Mouse (Mus musculus) forebrain, embryonic 15.5 days (tissue): Measurements from ENCODE around the gene Cnot10. TPM values are rescaled to one million over a fixed set of nuclear protein-coding genes. Genes with fewer than 3 reads are reported as not detected.

Experiments
- ATAC-seq: fragments of 200-750 bp; cut with Nextera tagmentation; replicated peaks from 2 replicates; pipeline ENCODE4 v1.8.0; 2017; ENCODE audit warnings: mild to moderate bottlenecking, moderate TSS enrichment, moderate library complexity
- H3K27ac ChIP-seq: fragments of 300-500 bp; sonication (generic); replicated peaks from 2 replicates; pipeline ENCODE4 v1.5.1; 2015; ENCODE audit warnings: mild to moderate bottlenecking, inconsistent platforms
- H3K27me3 ChIP-seq: fragments of 300-500 bp; sonication (generic); 2 replicates; pipeline ENCODE4 v1.6.1; 2015; ENCODE audit warnings: inconsistent platforms
- H3K36me3 ChIP-seq: fragments of 300-500 bp; sonication (generic); 2 replicates; pipeline ENCODE4 v1.6.1; 2015; ENCODE audit warnings: mild to moderate bottlenecking, inconsistent platforms
- H3K4me1 ChIP-seq: fragments of 300-500 bp; sonication (generic); 2 replicates; pipeline ENCODE4 v1.6.1; 2015; ENCODE audit warnings: inconsistent platforms
- H3K4me2 ChIP-seq: fragments of 300-500 bp; sonication (generic); replicated peaks from 2 replicates; pipeline ENCODE4 v1.6.1; 2015; ENCODE audit warnings: mild to moderate bottlenecking, inconsistent platforms
- H3K4me3 ChIP-seq: fragments of 300-500 bp; sonication (generic); 2 replicates; pipeline ENCODE4 v1.5.1; 2015; ENCODE audit warnings: mild to moderate bottlenecking, inconsistent platforms
- H3K9ac ChIP-seq: fragments of 300-500 bp; sonication (generic); replicated peaks from 2 replicates; pipeline ENCODE4 v1.6.1; 2015; ENCODE audit warnings: mild to moderate bottlenecking, inconsistent platforms
- H3K9me3 ChIP-seq: fragments of 300-500 bp; sonication (generic); 2 replicates; pipeline ENCODE4 v1.6.1; 2016; ENCODE audit warnings: inconsistent platforms
- WGBS: fragments of 180-500 bp; shearing (Covaris S2); methylation state at CpG from one replicate; pipeline ENCODE4 v1.1.7; 2015; ENCODE audit warnings: mixed read lengths; 5-methylcytosine and 5-hydroxymethylcytosine counted together
- polyA plus RNA-seq: library from polyadenylated mRNA; unstranded; fragments of >200 nt; fragmentation: Nextera tagmentation; extraction: Ambion mirVana; gene quantifications from 2 replicates; pipeline ENCODE4 v1.2.1, GENCODE M21; 2015

Cnot10 gene
- polyA plus RNA-seq, 1 experiment from 2014 or later: 57.9 TPM

DNA sequence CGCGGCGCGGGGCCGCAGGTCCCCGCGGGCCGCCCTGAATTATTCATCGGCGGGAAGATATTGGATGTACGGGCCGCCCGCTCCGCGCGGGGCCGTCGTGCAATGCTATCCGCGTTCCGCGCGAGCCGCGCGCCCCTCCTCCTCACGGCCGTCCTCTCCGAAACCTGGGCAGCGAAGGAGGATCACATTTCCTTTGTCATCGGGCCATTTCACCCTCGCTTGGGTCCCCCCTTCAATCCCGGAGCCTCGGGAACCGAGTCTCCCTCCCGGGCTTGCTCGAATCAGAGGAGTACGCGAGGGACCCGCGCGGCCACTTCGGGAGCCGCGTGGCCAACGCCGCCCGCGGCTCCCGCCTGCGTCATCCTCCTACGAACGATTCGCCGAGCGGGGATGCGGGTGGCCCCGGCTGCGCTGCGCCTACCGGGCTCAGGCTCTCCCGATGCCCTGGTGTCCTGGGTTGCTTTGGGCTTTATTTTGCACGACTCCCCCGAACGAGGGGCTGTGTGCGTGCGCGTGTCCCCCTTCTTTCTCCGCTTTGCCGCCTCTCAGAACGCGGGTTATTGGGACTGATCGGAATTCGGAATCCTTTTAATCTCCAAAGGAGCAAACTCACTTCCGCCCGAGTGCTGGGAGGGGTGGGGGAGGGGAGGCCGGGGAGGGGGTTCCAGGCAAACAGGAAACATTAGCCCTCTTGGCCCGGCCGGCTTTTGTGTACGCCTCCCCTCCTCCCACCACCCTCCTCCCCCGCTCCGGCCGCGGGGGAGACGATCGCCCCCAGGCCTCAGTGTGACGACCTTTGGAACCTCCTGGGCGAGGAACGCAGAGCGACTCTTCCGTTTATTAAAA, 76.0 kb downstream of the Cnot10 start, which contains the start of gene Trim71:
Gene Trim71 (minus strand): TSS at position 609 of the 846 bp plus-strand sequence.
- under 1% methylated on average over 91 of the region's 91 CpGs for WGBS
- Histone ChIP-seq H3K4me1 (peaks cover 33% of the 10 kb centered on the region), H3K36me3 (no peaks in the 10 kb centered on the region), H3K4me3 (peak within 1 kb of the TSS; percentile 52), H3K9ac (peak within 1 kb of the TSS; percentile 49), H3K27me3 (peaks cover 62% of the 10 kb centered on the region), H3K9me3 (no peaks in the 10 kb centered on the region), H3K4me2 (peak within 1 kb of the TSS; percentile 90), H3K27ac (no peak within 1 kb of the TSS)
- ATAC-seq: peak; percentile 61

DNA sequence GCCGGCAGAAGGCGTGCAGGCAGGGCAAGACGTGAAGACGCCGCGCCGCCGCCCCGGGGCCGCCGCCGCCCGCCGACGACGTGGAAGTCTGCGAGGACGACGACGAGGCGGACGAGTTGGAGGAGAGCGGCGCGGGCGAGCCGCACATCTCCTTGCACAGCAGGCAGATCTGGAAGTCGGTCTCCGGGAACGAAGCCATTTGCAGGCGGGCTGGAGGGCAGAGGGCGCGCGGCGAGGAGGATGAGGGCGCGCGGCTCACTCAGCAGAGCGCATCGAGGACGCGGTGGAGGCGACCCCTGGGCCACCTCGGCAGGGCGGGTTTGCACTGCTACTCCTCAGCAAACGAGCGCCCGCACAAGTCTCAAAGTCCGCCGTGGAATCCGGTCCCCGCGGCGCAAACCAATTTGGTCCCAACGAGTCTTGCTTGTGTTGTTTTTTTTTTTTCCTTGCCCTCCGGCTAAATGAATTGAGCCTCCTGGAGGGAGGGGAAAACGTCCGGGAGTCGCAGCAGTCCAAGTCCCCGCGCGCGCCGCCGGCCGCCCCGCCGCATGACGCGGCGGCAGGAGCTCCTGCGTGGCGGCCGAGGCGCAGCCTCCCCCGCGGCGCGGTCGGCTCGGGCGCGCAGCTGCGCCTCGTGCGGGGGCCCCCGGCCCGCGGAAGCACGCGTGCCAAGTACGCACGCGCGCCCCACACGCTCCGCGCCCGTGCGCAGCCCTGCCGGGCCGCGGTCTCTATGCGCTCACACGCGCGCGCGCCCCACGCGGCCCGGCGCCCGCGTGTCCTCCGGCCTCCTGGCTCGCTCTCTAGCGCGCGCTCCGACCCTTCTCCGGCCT, 76.8 kb downstream of the Cnot10 start:
- peak; percentile 84 for ATAC-seq

DNA sequence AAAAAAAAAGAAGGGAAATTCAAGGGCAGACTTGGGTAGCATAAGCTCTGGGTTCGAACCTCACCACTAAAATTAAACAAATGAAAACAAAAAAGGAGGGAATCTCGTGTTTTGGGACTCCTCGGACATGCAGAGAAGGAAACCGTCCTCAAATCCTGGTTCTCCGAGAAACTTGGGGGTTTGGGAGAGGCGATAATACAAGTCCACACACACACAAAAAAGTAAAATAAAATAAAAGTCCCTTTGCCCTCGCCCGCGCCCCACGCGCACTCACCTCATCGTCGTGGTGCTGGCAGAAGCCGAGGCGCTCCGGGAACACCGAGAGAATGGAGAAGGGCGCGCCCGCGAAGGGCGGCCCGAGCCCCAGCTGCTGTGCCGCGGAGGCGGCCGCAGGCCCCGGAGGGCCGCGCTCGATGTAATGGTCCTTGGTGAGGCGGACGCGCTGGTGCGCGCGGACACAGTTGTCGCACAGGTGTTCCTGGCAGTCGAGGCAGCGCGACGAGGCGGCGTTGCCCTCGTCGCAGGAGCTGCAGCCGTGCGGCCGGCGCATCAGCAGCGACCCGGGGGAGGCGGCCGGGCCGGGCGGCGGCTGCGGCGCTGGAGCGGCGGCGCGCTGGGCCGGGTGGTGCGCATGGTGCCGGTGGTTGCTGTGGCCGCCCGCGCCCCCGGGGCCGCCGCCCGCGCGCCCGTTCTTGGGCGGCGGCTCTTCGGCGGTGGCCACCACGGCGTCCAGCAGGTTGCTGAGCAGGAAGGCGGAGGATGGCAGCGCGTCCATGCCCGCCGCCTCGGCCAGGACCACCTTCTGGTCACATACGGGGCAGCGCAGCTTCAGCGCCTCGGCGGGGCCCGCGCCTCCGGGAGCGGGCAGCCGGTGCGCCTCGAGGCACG, 77.7 kb downstream of the Cnot10 start:
- peaks cover 33% of the 10 kb centered on the region for H3K4me1 ChIP-seq
- peak overlapping the region; percentile 52 for H3K4me3 ChIP-seq
- peaks cover 70% of the 10 kb centered on the region for H3K27me3 ChIP-seq
- no peaks in the 10 kb centered on the region for H3K9me3 ChIP-seq
- no peak overlapping the region for H3K9ac ChIP-seq
- under 1% methylated on average over 80 of the region's 101 CpGs for WGBS
- H3K36me3 ChIP-seq: no peaks in the 10 kb centered on the region
- H3K27ac ChIP-seq: no peak overlapping the region
- peak overlapping the region; percentile 90 for H3K4me2 ChIP-seq
- no peak for ATAC-seq

More for the DNA sequence above, 76.8 kb downstream of the Cnot10 start:
- peaks cover 33% of the 10 kb centered on the region for H3K4me1 ChIP-seq
- peak overlapping the region; percentile 52 for H3K4me3 ChIP-seq
- H3K36me3 ChIP-seq: no peaks in the 10 kb centered on the region
- no peak overlapping the region for H3K27ac ChIP-seq
- no peaks in the 10 kb centered on the region for H3K9me3 ChIP-seq
- peak overlapping the region; percentile 49 for H3K9ac ChIP-seq
- peaks cover 70% of the 10 kb centered on the region for H3K27me3 ChIP-seq
- WGBS: 1% methylated on average over 118 of the region's 122 CpGs
- H3K4me2 ChIP-seq: peak overlapping the region; percentile 90

DNA sequence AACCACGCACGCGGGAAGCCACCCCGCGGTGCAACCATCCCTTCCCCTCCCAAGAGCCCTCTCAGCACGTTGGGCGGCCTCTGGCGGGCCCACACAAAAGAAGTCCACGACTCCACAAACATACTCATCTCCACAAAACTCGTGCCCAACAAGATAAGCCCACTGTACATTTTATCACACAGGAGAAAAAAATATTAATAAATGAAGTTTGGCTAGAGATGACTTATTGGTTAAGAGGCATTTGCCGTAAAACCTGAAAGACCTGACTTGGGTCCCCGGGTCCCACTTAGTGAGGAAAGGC, 78.4 kb downstream of the Cnot10 start:
- H3K27ac ChIP-seq: no peak overlapping the region
- ATAC-seq: no peak

DNA sequence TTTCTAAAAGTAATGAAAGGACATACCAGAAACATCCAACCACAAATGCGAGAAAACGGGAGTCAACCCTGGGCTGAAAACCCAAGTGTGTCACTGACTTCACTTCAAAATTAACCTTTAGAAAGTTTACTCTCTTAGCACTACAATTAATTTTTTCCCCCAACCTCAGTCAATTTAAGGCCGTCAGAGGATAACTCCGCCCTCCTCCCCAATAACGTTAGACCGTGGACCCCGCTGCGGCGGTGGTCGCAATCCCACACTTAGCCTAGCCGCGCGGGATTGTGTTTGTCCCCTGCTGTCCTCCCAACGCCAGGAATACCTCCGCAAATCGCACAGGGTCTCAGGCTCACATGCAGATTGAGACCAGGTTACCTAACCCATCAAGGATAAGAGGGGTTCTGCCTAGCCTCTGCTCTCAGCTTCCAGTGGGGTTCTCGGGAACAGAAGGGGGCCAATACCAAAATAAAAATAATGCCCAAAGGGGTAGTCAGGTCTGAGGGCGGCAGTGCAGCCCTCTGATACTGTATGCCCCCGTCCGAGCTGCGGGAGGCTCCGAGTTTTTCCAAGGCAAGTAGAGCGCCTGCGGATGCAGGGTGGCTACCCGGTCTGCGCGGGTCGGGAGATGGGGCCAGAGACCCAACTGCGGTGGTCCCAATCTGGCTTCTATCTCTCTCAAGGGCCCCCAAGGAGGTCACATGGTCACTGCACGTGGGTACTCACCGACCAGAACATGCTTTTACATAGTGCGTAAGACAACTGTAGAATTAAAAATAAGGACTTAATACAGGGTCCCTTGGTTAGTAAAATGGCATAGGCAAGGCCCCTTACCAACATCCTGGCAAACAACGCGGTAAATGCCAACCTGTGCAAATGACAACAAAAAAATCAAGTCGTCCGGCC, 79.0 kb downstream of the Cnot10 start:
- Histone ChIP-seq H3K27me3 (peaks cover 81% of the 10 kb centered on the region), H3K9ac (no peak overlapping the region), H3K4me3 (no peak overlapping the region), H3K27ac (no peak overlapping the region), H3K4me1 (peaks cover 33% of the 10 kb centered on the region), H3K9me3 (no peaks in the 10 kb centered on the region), H3K4me2 (no peak overlapping the region), H3K36me3 (no peaks in the 10 kb centered on the region)
- 1% methylated on average over 36 of the region's 36 CpGs for whole genome bisulfite sequencing
- ATAC-seq: no peak

More for the DNA sequence above, 78.4 kb downstream of the Cnot10 start:
- Histone ChIP-seq H3K4me2 (no peak overlapping the region), H3K4me1 (peaks cover 33% of the 10 kb centered on the region), H3K27me3 (peaks cover 76% of the 10 kb centered on the region), H3K36me3 (no peaks in the 10 kb centered on the region), H3K4me3 (0 out of 2 replicates have a peak overlapping the region, but pooled peaks have one; percentile 52), H3K9ac (no peak overlapping the region), H3K9me3 (no peaks in the 10 kb centered on the region)
- WGBS: under 1% methylated on average over 12 of the region's 12 CpGs

DNA sequence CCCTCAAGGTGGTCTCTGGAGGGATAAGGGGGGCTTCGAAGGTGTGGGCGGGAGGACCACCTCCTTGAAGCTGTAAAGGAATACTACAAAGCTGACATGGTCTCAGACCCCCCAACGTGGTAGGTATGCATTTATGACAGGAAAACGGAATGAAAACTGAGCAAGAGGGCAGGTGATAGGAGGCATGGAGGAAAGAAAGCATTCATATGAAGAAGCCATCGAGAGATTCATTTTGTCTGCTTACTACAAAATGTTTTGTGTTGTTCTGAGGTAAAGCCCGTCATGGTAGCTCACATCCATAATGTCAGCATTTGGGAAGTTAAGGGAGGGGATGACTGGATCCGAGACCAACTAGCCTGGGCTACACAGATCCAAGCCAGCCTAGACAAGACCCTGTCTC, 79.8 kb downstream of the Cnot10 start:
- Histone ChIP-seq H3K9ac (no peak overlapping the region), H3K36me3 (no peaks in the 10 kb centered on the region), H3K9me3 (no peaks in the 10 kb centered on the region), H3K4me3 (no peak overlapping the region), H3K27me3 (peaks cover 79% of the 10 kb centered on the region), H3K27ac (no peak overlapping the region), H3K4me1 (peaks cover 33% of the 10 kb centered on the region), H3K4me2 (no peak overlapping the region)
- WGBS: 13% methylated on average over 7 of the region's 7 CpGs
- ATAC-seq: no peak

DNA sequence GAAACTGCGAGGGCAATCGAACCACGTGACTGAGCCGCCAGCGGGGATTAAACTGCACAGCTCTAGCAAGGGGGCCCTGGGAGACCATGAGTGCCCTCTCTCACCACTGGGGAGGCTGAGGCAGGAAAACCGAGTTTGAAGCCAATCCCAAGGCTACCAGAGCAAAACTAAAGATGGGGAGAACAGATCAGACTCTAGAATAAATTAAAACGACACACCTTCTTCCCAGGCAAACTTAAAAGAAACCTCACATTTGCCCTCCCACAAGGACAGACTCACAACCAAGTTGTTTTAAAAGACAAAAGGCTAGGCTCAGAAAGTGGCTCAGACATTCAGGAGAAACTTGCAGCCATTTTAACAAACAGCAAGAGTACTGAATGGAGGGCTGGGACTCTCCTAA, 82.9 kb downstream of the Cnot10 start:
- no peak overlapping the region for H3K4me2 ChIP-seq
- H3K36me3 ChIP-seq: no peaks in the 10 kb centered on the region
- H3K9me3 ChIP-seq: no peaks in the 10 kb centered on the region
- H3K4me3 ChIP-seq: no peak overlapping the region
- H3K4me1 ChIP-seq: peaks cover 13% of the 10 kb centered on the region; the same call in 1 of the 2 replicates
- no peak overlapping the region for H3K27ac ChIP-seq
- no peak overlapping the region for H3K9ac ChIP-seq
- WGBS: 16% methylated on average over 7 of the region's 7 CpGs
- H3K27me3 ChIP-seq: peaks cover 49% of the 10 kb centered on the region
- ATAC-seq: no peak

DNA sequence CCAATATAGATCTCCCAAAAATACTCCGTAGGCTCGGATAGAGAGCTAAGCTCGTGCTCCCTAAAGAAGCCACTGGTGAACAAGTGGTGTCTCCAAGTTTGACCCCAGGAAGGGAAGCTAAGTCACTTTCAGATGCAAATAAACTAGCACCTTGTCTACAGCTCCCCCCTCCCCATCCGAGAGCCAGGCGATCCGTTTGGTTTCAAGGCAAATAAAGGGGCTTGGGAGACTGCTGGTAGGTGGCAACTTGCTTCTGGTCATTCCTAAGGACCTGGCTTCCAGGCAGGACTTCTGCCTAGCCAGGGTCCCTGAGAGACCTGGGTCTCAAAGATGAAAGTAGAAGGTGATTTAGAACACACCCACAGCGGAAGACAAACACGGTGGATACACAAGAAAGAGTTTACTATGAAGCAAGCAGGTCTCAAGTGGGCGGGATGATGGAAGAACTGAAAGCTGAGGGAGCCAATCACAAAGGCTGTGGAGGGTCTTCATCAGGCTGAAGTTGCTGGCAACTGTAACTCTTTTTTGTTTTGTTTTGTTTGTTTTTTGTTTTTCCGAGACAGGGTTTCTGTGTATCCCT, 83.6 kb downstream of the Cnot10 start:
- no peak for ATAC-seq
- 46% methylated on average over 10 of the region's 10 CpGs for WGBS
- Histone ChIP-seq H3K27me3 (peaks cover 42% of the 10 kb centered on the region), H3K4me1 (peaks cover 11% of the 10 kb centered on the region; the same call in 1 of the 2 replicates), H3K27ac (no peak overlapping the region), H3K9ac (no peak overlapping the region), H3K36me3 (no peaks in the 10 kb centered on the region), H3K4me2 (no peak overlapping the region), H3K4me3 (no peak overlapping the region), H3K9me3 (no peaks in the 10 kb centered on the region)

DNA sequence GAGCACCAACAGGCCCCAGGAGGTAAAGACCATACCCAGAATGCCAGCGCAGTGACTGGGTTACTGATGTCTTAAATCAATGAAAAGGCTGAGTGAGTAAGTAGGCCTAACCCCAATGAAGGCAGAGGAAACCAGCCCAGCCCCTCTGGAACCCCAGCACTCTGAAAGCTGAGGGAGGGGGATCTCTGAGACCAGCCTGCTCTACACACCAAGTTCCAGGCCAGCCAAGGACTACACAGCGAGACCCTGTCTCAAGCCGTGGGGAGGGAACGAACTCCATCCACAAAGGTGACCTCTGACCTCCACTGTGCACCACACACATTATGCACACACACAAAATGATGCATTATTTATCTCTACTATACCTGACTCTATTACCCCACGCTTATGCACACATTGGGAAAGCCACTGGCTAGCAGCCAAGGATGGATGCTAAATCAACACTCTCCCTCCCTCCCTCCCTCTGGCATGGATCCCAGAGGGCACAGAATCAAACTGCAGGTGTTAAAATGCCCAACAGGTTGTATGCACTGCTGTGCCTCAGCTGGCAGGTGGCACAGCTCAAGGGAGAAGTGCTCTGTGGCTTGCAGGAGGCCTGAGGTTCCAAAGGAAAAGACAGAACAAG, 85.5 kb downstream of the Cnot10 start:
- peak; percentile 51; the same call in 1 of the 2 replicates for ATAC-seq
- no peak overlapping the region for H3K4me3 ChIP-seq
- H3K9me3 ChIP-seq: no peaks in the 10 kb centered on the region
- no peaks in the 10 kb centered on the region for H3K36me3 ChIP-seq
- H3K4me2 ChIP-seq: no peak overlapping the region
- 0 out of 2 replicates have a peak, but pooled peaks cover 7% of the 10 kb centered on the region for H3K4me1 ChIP-seq
- no peak overlapping the region for H3K27ac ChIP-seq
- WGBS: 41% methylated on average over 5 of the region's 5 CpGs
- no peak overlapping the region for H3K9ac ChIP-seq
- peaks cover 26% of the 10 kb centered on the region for H3K27me3 ChIP-seq

DNA sequence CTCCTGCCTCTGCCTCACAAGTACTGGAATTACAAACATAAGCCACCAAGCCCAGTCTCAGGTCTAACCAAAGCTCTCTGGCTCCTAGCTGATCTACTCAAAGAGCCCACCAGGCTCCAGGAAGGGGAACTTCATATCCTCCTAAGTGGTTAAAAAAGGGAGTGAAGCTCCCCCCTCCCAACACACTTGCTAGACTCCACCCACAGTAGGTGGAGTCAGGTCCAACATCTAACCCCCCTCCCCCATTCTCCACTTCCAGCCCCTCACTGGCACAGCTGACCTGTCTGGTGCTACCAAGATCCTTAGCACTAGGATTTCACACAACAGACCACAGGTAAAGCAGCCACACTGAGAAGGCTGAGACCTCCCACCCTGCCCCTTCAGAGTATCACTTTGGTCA, 86.2 kb downstream of the Cnot10 start:
- H3K4me1 ChIP-seq: 0 out of 2 replicates have a peak, but pooled peaks cover 7% of the 10 kb centered on the region
- H3K9me3 ChIP-seq: no peaks in the 10 kb centered on the region
- H3K9ac ChIP-seq: no peak overlapping the region
- H3K4me3 ChIP-seq: no peak overlapping the region
- H3K36me3 ChIP-seq: no peaks in the 10 kb centered on the region
- peaks cover 26% of the 10 kb centered on the region for H3K27me3 ChIP-seq
- H3K27ac ChIP-seq: no peak overlapping the region
- ATAC-seq: no peak
- no peak overlapping the region for H3K4me2 ChIP-seq
